In genomic region chr7:70326176-70327035, GRCm38 (mm10) we compare ENCODE assay signal across 13 mouse cellular contexts. TPM values are rescaled to one million over a fixed set of nuclear protein-coding genes. Genes with fewer than 3 reads are reported as not detected.
DNase-seq lines count a peak whose midpoint lies in the region; ATAC-seq lines count a peak whose summit lies in the region.
"Had no signal": no experiment of that assay in that cellular context is flagged by ENCODE, and none has a peak within 500 bp of the region (broad histone marks: within the 10 kb centered on the region; RNA-seq: fewer than 3 reads in every experiment).

No protein-coding gene starts in this region.

- peak overlapping the region; percentile 29 for H3K4me3 ChIP-seq in kidney, embryonic 15.5 days (replicated peaks)
- H3K4me3 ChIP-seq in forebrain, embryonic 15.5 days = no peak overlapping the region
- H3K4me3 ChIP-seq in midbrain, embryonic 13.5 days (replicated peaks) = peak overlapping the region; percentile 15
- H3K4me3 ChIP-seq in liver, embryonic 12.5 days = no peak overlapping the region
- H3K4me3 ChIP-seq: embryonic facial prominence, embryonic 15.5 days; neural tube, embryonic 12.5 days had no signal

- H3K36me3 ChIP-seq in kidney, embryonic 15.5 days = no peaks in the 10 kb centered on the region
- no peaks in the 10 kb centered on the region for H3K36me3 ChIP-seq in forebrain, embryonic 15.5 days
- no peaks in the 10 kb centered on the region for H3K36me3 ChIP-seq in midbrain, embryonic 13.5 days
- H3K36me3 ChIP-seq in liver, embryonic 12.5 days = no peaks in the 10 kb centered on the region
- H3K36me3 ChIP-seq: embryonic facial prominence, embryonic 15.5 days; neural tube, embryonic 12.5 days had no signal

- ATAC-seq in kidney, embryonic 15.5 days (replicated peaks; ENCODE audit: low FRiP score) = no peak
- ATAC-seq in forebrain, embryonic 15.5 days (replicated peaks) = no peak
- ATAC-seq in midbrain, embryonic 13.5 days = no peak
- ATAC-seq in erythroblast, adult 5-6 weeks (replicated peaks; ENCODE audit: low FRiP score, poor library complexity, severe bottlenecking) = no peak
- ATAC-seq in liver, embryonic 12.5 days = no peak
- ATAC-seq: activated CD4-positive, CD25-positive, alpha-beta regulatory T cell, adult 4 months had no signal

- peaks cover 44% of the 10 kb centered on the region for H3K4me1 ChIP-seq in kidney, embryonic 15.5 days
- H3K4me1 ChIP-seq in forebrain, embryonic 15.5 days = peaks cover 12% of the 10 kb centered on the region
- H3K4me1 ChIP-seq in midbrain, embryonic 13.5 days (replicated peaks) = peaks cover 24% of the 10 kb centered on the region
- no peaks in the 10 kb centered on the region for H3K4me1 ChIP-seq in liver, embryonic 12.5 days

- no peak overlapping the region for H3K9ac ChIP-seq in kidney, embryonic 15.5 days
- no peak overlapping the region for H3K9ac ChIP-seq in forebrain, embryonic 15.5 days (replicated peaks)
- peak overlapping the region; percentile 42; the same call in 1 of the 2 replicates for H3K9ac ChIP-seq in midbrain, embryonic 13.5 days (replicated peaks)
- H3K9ac ChIP-seq in liver, embryonic 12.5 days = no peak overlapping the region
- H3K9ac ChIP-seq: embryonic facial prominence, embryonic 15.5 days; neural tube, embryonic 12.5 days had no signal

- H3K4me2 ChIP-seq in kidney, embryonic 15.5 days = peak overlapping the region; percentile 55
- no peak overlapping the region for H3K4me2 ChIP-seq in forebrain, embryonic 15.5 days (replicated peaks)
- H3K4me2 ChIP-seq in midbrain, embryonic 13.5 days (replicated peaks) = peak overlapping the region; percentile 45
- H3K4me2 ChIP-seq in liver, embryonic 12.5 days = no peak overlapping the region
- H3K4me2 ChIP-seq: embryonic facial prominence, embryonic 15.5 days had no signal

- 12% methylated on average over 21 of the region's 21 CpGs for WGBS in kidney, embryonic 15.5 days
- WGBS in forebrain, embryonic 15.5 days = 5% methylated on average over 21 of the region's 21 CpGs
- 2% methylated on average over 21 of the region's 21 CpGs for WGBS in midbrain, embryonic 13.5 days
- WGBS in liver, embryonic 12.5 days (ENCODE audit: insufficient replicate concordance) = 4% methylated on average over 21 of the region's 21 CpGs

- H3K27me3 ChIP-seq in kidney, embryonic 15.5 days = peaks cover 81% of the 10 kb centered on the region
- peaks cover 92% of the 10 kb centered on the region for H3K27me3 ChIP-seq in forebrain, embryonic 15.5 days
- peaks cover 98% of the 10 kb centered on the region for H3K27me3 ChIP-seq in midbrain, embryonic 13.5 days
- H3K27me3 ChIP-seq in liver, embryonic 12.5 days (replicated peaks) = peaks cover 95% of the 10 kb centered on the region

- H3K27ac ChIP-seq in kidney, embryonic 15.5 days = no peak overlapping the region
- H3K27ac ChIP-seq in forebrain, embryonic 15.5 days (replicated peaks) = peak overlapping the region; percentile 27
- peak overlapping the region; percentile 78 for H3K27ac ChIP-seq in midbrain, embryonic 13.5 days
- no peak overlapping the region for H3K27ac ChIP-seq in liver, embryonic 12.5 days
- H3K27ac ChIP-seq: embryonic facial prominence, embryonic 15.5 days; neural tube, embryonic 12.5 days had no signal

- no peak for DNase-seq in kidney, postnatal 36 days
- peak; percentile 45 for DNase-seq in embryo, embryonic 11 days
- DNase-seq: cerebellum, adult 11 months; gastrocnemius, postnatal 14 days; thymus, postnatal 14 days had no signal

- H3K9me3 ChIP-seq in kidney, embryonic 15.5 days (replicated peaks) = no peaks in the 10 kb centered on the region
- H3K9me3 ChIP-seq in forebrain, embryonic 15.5 days = no peaks in the 10 kb centered on the region
- no peaks in the 10 kb centered on the region for H3K9me3 ChIP-seq in midbrain, embryonic 13.5 days
- H3K9me3 ChIP-seq in liver, embryonic 12.5 days (replicated peaks) = no peaks in the 10 kb centered on the region
- H3K9me3 ChIP-seq: embryonic facial prominence, embryonic 15.5 days; neural tube, embryonic 12.5 days had no signal

RNA-seq across cellular contexts. Expression of gene Nr2f2, which starts 40.1 kb away (rescaled TPM):
- polyA plus RNA-seq in kidney, embryonic 15.5 days (2015; fragmentation: Nextera tagmentation; extraction: Ambion mirVana) = 230 and 240 TPM in 2 replicates
- polyA plus RNA-seq in forebrain, embryonic 15.5 days (2015; fragmentation: Nextera tagmentation; extraction: Ambion mirVana) = 76.2 and 95.0 TPM in 2 replicates
- polyA plus RNA-seq in midbrain, embryonic 13.5 days (2015; fragmentation: Nextera tagmentation; extraction: Ambion mirVana) = 132 and 143 TPM in 2 replicates
- total RNA-seq in erythroblast, adult 5-6 weeks (2015; ENCODE audit: low replicate concordance) = not detected in 2 replicates
- not detected in 2 replicates for total RNA-seq in erythroblast, adult 5-6 weeks (2017; ENCODE audit: low replicate concordance)
- 23.3 and 26.8 TPM in 2 replicates for polyA plus RNA-seq in liver, embryonic 12.5 days (2016; fragmentation: Nextera tagmentation; extraction: Ambion mirVana)
- polyA plus RNA-seq: activated CD4-positive, CD25-positive, alpha-beta regulatory T cell, adult 4 months had no signal

Comparison
In these comparisons a context has a peak if more than half of its experiments do, and no peak if none do; other contexts are left out.
1. H3K27ac ChIP-seq: peak in forebrain, embryonic 15.5 days (single experiment) and midbrain, embryonic 13.5 days (single experiment); none in kidney, embryonic 15.5 days (single experiment) and liver, embryonic 12.5 days (single experiment).
2. H3K4me2 ChIP-seq: peak in kidney, embryonic 15.5 days (single experiment) and midbrain, embryonic 13.5 days (single experiment); none in forebrain, embryonic 15.5 days (single experiment) and liver, embryonic 12.5 days (single experiment).
3. H3K4me3 ChIP-seq: peak in kidney, embryonic 15.5 days (single experiment) and midbrain, embryonic 13.5 days (single experiment); none in forebrain, embryonic 15.5 days (single experiment) and liver, embryonic 12.5 days (single experiment).